Mouse (Mus musculus) layer of hippocampus, postnatal 14 days (tissue): Measurements from ENCODE around the gene Pcsk1n. TPM values are rescaled to one million over a fixed set of nuclear protein-coding genes. Genes with fewer than 3 reads are reported as not detected.

Experiments
- DNase-seq, 2 experiments: peaks; one replicate each; pipeline ENCODE4 v3.0.0; 2021 to 2022; ENCODE audit warnings: low spot score in 2 of 2, mixed read lengths in 1 of 2
- total RNA-seq, 2 experiments: library from RNA; stranded (reverse); gene quantifications; 2 replicates each; pipeline ENCODE4 v1.2.3; 2021

Pcsk1n gene
- total RNA-seq, 2 experiments from 2014 or later, result 340 to 344 TPM

DNA sequence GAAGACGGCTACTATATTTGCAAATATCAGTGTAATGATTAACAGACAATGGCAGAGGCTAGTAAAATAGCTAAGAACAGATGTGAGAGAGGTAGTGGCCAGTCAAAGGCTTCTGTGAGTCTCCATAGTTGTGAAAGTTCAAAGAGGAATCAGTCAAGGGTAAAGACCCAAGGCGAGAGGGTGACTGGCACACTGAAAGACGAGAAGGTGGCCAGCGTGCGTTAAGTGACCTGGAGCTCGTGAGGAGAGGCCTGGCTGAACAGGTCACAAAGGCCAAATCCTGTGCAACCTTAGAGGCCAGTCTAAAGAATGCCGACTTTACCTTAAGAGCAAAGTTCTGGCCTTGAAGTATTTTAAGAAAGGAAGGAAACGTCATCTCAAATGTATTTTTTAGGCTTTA, 26.0 kb downstream of the Pcsk1n start:
- DNase-seq, result no peak

DNA sequence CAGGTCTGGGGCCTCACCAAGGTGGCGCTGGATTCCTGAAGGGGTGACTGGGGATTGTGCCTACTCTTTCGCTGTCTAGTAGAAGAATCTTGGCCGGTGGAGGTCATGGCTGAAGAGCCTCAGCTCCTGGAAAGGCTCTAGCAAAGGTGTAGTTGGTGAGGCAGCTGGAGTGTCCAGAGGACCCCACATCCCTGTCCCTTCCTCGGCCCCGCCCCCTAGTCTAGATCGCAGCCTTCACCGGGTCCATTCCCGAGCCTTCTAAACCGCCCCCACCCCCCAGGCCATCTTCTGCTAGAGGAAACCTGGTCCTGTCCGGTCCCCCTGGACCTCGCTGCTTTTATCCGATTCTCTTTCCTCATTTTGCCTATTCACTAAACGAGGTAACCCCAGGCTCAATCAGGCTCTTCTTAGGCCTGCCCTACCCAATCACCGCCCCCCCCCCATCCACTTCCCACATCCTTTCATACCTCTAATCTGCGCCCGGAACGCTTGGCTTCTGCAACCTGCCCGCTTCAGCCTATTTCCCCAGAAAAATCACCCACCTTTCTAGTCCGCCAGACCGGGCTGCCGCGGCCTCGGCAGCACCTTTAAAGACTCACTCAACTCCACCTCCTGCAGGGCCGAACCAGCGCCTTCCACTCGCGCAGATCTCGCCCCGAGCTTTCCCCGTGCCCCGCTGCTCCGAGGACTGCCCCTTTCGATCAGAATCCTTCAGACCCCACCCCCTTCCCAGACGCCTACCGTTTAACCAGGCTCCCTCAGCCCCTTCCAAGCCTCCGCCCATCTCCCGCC, 27.7 kb downstream of the Pcsk1n start, which contains the start of gene Hdac6:
Hdac6 (minus strand) TSS at position 782 of the 792 bp plus-strand sequence.
- no peak for DNase-seq

DNA sequence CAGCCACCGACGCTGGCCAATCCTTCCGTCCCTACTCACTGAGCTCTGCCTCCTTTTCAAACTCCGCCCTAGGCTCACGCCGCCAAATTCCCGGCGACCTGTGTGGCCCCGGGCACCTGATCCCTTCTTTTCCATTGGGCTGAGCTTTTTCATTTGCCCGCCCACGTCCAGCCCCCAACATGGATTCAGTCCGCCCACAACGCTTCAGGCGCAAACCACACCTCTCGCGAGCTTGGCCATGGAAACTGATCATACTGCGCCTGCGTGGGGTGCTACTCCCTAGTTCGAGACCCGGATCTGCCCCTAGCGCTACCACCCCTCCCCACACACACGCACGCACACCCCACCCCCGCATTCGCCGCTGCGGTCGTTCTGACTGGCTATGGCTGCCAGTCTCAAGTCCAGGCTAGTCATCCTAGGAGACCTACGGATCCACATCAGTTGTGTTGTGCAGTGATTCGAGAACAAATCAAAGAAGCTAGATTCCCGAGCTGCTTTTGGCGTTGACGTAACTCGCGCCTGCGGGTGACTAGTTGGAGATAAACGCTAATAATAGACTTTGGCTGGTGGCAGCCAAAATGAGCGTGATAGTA, 28.4 kb downstream of the Pcsk1n start:
- DNase-seq, result peak; percentile 88 to 95

DNA sequence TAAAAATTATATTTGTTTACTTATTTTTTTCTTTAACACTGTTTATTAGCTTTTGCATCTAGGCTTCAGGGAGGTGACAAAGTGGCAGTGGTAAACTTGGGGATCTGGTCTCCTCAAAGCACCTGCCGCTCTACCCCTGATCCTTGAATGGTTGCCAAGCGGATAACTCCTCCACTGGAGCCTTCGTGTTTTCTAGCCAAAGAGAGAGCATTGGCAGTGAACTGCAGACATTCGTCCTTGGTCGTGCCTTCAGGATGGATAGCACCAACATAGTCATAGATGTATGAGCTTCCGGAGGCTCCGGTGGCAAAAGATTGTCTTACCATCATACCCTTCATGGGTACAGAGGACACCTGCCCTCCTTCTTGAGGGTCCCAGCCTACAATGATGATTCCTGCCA, 30.5 kb downstream of the Pcsk1n start:
- DNase-seq, result no peak

DNA sequence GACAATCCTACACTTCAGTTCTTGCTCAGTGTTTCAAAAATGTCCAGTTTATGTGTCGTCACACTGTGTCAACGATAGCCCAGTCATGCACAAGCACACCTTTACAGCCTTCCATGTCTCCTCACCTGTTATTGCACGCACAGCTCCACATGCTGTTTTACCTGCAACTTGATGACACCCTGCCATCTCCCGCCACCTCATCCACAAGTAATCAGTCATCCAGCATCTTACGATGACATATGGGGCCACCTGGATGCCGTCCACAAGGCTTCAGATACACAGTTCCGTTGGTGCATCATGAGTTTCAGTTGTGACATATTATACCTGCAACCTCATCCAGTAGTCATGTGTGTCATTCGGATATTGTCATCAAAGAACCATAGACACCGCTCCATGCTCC, 39.2 kb downstream of the Pcsk1n start:
- DNase-seq, result no peak

DNA sequence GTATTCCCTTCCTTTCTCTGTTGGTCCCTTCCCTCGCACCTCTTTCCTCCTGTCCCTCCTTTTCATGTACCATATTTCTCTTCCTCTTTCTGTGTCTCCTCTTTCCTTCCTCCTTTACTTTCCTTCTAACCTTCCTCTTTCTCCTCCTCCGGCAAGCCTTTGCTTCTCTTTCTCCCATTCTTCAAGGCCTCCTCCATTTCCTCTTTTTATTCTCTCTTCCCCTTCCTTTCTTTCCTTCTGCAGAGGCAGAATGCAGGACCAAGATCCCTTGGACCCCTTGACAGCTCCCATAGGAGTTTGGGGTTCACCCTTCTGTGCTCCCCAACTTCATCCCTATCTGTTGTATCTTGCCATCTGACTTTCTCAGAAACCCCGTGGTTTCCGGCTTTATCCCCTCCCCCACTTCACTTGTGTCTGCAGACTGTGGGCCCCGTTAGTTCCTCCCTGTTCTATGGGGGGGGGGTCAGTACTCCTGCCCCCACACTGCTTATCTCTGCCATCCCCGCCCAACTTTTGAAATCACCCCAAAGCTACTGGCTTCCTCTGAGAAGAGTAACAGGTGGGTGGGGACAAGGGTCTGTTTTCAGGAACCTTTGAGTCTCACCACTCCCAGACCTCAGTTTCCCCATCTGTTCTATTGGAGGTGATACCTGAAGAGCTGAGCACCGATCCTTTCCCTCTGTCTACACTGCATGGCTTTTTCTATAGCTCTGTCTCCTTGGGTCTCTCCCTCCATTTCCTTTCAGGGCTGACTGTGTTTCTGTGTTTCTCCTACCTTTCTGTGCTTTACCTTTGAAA, 44.4 kb downstream of the Pcsk1n start:
- no peak for DNase-seq

DNA sequence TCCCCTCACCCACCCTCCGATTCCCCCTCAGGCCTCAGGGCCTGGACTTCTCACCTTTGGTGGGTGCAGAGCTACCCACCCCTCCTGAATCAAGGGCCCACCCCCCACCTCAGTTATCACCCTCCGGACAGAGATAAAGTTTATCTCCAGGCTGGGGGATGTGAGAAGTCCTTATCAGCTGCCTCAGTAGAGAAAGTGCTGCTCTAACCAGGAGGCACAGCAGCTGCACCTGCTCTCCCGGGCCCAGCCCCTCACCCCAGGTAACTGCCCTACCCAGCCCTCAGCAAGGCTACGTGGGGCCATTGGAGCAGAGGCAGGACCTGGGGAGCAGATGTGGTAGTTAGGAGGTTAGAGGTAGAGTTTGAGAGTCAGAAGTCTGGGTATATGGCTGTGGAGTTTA, 46.5 kb downstream of the Pcsk1n start:
- no peak for DNase-seq

DNA sequence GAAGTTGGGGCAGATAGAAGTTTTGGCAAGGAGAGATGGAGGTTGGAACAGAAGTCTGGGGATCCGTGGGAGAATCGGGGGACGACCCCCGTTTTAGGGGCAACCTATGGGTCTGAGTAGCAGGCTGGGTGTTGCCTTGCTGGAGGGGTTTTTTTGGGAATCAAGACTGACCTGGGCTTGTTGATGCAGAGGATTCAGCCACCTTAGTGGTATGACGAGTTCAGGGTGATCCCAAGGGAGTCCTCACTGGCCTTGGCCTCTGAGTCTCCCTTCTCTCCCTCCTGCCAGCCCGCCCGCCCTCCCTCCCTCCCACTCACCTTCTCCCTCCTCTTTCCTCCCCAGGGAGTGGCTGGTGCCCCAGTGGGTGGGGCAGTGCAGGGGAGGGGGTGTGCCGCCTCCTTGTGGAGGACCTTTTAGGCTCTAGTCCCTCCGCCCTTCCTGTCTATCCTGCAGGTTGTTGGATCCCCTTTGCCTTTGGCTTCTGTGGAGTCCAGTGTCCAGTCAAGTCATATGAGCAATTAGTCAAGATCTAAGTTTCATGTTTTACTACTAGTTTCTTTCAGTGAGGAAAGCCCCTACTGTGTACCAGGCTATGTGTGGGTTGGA, 48.1 kb downstream of the Pcsk1n start:
- DNase-seq, result no peak

DNA sequence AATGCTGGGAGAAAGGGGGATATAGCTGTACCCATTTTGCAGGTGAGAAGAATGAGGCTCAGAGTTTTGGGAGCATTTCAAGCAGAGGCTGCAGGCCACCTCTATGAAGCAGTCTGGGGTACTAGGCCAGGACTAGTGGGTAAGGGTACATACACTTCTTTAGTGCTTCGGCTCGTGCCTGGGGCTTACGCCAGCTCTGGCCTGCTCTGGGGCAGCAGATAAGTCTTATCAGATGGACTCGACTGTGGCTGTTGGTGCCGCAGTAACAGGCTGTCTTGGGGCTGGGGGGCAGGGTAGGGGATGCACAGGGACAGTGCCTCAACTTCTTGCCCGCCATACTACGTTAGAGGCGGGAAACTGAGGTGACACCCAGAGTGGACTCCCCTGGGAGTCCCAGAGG, 48.6 kb downstream of the Pcsk1n start:
- no peak for DNase-seq

DNA sequence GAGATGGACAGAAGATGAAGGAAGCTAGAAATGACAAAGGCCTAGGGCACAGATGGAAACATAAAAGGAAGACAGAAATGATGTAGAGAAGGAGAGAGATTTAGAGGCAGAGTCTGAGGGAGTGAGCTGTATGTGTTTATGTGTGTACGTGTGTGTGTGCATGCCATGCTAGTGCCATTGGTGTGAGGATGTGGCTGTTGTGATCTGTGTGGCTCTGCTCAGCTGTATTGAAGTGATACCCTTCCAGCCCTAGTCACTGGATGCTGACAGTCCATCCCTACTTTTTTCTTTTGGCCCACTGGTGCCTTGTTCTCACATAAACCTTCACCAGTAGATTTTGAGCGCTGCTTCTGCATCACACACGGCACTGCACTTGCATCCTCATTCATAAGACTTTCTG, 49.3 kb downstream of the Pcsk1n start:
- no peak for DNase-seq

DNA sequence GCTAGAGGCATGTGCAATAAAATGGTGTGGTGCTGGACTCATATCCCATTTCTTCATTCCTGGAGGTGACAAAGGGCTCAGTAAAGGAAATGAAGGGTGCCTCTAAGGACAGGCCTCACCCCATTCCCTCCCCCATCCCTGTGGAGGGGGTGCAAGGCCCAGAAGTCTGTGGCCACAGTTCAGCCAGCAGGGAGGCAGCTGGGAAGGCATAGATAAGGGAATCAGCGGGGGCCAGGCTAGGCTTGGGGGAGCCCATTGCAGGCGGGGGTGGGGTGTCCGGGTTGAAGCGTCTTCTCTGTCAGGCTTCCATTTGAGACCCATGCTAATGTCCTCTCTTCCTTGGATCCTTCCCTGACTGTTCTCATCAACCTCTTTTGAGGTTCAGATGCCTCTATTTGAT, 51.7 kb downstream of the Pcsk1n start:
- no peak for DNase-seq

Other genes starting within 250 kb of the Pcsk1n start
- 1 to 10 TPM; 7.0 to 9.6 TPM for gene Plp2, start 248.4 kb upstream of the Pcsk1n start, total RNA-seq
- under 1 TPM; 0.25 to 0.31 TPM for gene Magix, start 238.6 kb upstream of the Pcsk1n start, total RNA-seq
- 10 to 100 TPM; 33.2 to 36.3 TPM for gene Gpkow, start 222.7 kb upstream of the Pcsk1n start, total RNA-seq
- 10 to 100 TPM; 47.7 to 48.1 TPM for gene Wdr45, start 205.5 kb upstream of the Pcsk1n start, total RNA-seq
- gene Gm45208, start 197.6 kb upstream of the Pcsk1n start, total RNA-seq, result not detected
- gene Praf2, start 191.4 kb upstream of the Pcsk1n start, total RNA-seq, result 100 to 1,000 TPM in 1 of 2 experiments, 10 to 100 TPM in 1; 98.2 to 107 TPM
- 10 to 100 TPM; 15.5 to 19.6 TPM for gene Ccdc120, start 168.9 kb upstream of the Pcsk1n start, total RNA-seq
- gene Tfe3, start 157.3 kb upstream of the Pcsk1n start, total RNA-seq, result 10 to 100 TPM; 31.7 to 34.4 TPM
- 10 to 100 TPM; 88.1 to 98.9 TPM for gene Gripap1, start 130.1 kb upstream of the Pcsk1n start, total RNA-seq
- gene Kcnd1, start 97.5 kb upstream of the Pcsk1n start, total RNA-seq, result 10 to 100 TPM in 1 of 2 experiments, 1 to 10 TPM in 1; 9.8 to 10.0 TPM
- 10 to 100 TPM; 64.1 to 64.9 TPM for gene Otud5, start 78.5 kb upstream of the Pcsk1n start, total RNA-seq
- gene Pim2, start 41.6 kb upstream of the Pcsk1n start, total RNA-seq, result 10 to 100 TPM; 43.2 to 49.5 TPM
- 10 to 100 TPM; 45.9 to 52.7 TPM for gene Slc35a2, start 35.8 kb upstream of the Pcsk1n start, total RNA-seq
- gene Pqbp1, start 20.6 kb upstream of the Pcsk1n start, total RNA-seq, result 10 to 100 TPM; 72.6 to 80.1 TPM
- 10 to 100 TPM; 20.8 to 23.9 TPM for gene Timm17b, start 20.5 kb upstream of the Pcsk1n start, total RNA-seq
- not detected for gene Gm10491, start 12.0 kb upstream of the Pcsk1n start, total RNA-seq
- gene Gm10490, start 10.3 kb upstream of the Pcsk1n start, total RNA-seq, result not detected
- gene Eras, start 8.8 kb downstream of the Pcsk1n start, total RNA-seq, result not detected
- gene Hdac6, start 28.1 kb downstream of the Pcsk1n start, total RNA-seq, result 10 to 100 TPM; 46.0 to 54.4 TPM
- gene Gata1, start 58.2 kb downstream of the Pcsk1n start, total RNA-seq, result not detected
- gene Glod5, start 98.7 kb downstream of the Pcsk1n start, total RNA-seq, result not detected
- 10 to 100 TPM; 25.0 to 28.2 TPM for gene Suv39h1, start 154.9 kb downstream of the Pcsk1n start, total RNA-seq
- 1 to 10 TPM; 2.0 to 2.2 TPM for gene Was, start 170.7 kb downstream of the Pcsk1n start, total RNA-seq
- gene Wdr13, start 213.1 kb downstream of the Pcsk1n start, total RNA-seq, result 100 to 1,000 TPM; 214 to 218 TPM
- gene Rbm3, start 226.1 kb downstream of the Pcsk1n start, total RNA-seq, result 100 to 1,000 TPM; 193 to 258 TPM